Mouse (Mus musculus): ENCODE results near the gene Fam122a.

Gene Fam122a

DNA sequence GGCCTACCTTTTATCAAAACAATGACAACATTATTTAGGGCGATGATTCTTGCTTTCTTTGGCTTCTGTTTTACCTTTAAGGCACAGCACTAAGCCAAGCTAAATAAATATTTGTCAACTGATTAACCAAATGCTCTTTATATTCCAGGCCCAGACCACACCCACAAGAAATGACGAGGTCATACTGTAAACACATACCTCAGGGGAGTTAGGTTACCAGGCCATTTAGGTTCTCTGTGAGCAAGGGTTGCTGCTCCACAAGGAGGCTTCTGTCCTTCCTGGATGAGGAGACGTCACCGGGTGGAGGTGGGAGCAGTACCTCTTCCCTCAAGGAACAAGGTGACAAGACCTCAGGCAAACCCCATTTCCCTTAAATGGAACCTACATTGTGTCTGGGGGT is 49.9 kb downstream of the Fam122a start:
- no peak for DNase-seq

DNA sequence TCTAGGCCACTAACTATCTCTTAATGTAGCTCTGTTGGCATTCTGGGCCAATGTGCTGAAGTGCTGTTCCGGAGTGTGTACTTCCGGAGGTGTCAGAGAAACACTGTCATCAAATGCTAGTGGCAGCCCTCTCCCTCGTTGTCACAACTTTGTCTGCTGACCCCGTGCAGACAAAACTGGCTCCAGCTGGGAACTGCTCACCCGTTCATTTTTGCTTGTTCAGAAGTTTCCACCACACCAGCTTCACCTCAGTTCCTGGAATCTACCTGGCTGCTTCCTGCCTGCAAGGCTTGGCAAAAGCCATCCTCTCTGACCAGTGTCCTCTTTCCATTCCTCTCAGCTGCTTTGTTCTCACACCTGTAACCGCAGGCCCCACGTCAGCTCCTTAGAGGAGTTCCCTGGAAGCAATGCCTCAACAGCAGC is 50.4 kb downstream of the Fam122a start:
- no peak for DNase-seq
